Mouse (Mus musculus) urinary bladder, postnatal 25 days (tissue): ENCODE data around the gene Gm9887.
A peak's percentile ranks its signal among the peaks of the same experiment; 100 is the strongest.
"Not testable (repeated sequence)": the region's sequence is repeated elsewhere in the genome, so short reads cannot be mapped to it uniquely, and the experiment has no call there.

ENCODE experiments used
- DNase-seq: peaks from one replicate; pipeline ENCODE4 v3.0.0; 2022; ENCODE audit warnings: low spot score

Gene Gm9887

GRCm38 (mm10) chr12:69386281-69386732 lies 14.0 kb upstream of the Gm9887 start:
- not testable (repeated sequence) for DNase-seq

- DNase-seq = no peak
Measured at GRCm38 (mm10) chr12:69385542-69386280, 13.5 kb upstream of the Gm9887 start.

DNA sequence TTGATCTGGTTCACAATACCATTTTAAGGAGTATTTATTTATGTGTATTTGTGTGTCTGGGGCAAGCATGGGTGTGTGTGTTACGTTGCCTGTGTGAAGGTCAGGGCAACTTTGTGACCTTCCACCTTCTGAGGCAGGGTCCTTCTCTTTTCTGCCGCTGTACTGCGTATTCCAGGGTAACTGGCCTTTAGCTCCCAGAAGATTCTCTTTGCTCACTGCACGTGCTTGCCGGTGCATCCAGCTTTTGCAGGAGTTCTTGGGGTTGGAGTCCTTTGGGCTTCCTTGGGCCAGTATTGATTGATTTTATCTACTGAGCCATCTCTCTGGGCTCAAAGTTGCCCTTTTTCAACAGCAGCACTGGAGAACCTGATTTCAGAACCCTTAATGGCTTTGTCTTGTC lies 12.3 kb upstream of the Gm9887 start:
- no peak for DNase-seq

- no peak for DNase-seq
Measured at GRCm38 (mm10) chr12:69382880-69383279, 10.6 kb upstream of the Gm9887 start.

GRCm38 (mm10) chr12:69378558-69379454 lies 6.5 kb upstream of the Gm9887 start:
- DNase-seq = no peak

DNA sequence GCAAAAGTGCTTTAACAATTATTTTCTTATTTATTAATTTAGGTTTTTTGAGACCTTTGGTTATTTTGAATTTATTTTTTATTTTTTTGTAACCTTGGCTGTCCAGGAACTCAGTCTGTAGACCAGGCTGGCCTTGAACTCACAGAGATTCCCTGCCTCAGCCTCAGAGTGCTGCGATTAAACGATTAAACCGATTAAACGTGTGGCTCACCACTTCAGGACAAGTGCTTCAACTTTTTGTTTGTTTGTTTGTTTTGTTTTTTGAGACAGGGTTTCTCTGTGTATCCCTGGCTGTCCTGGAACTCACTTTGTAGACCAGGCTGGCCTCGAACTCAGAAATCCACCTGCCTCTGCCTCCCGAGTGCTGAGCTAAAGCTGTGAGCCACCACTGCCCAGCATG lies 5.4 kb upstream of the Gm9887 start:
- not testable (repeated sequence) for DNase-seq

GRCm38 (mm10) chr12:69377188-69377587 lies 4.9 kb upstream of the Gm9887 start:
- no peak for DNase-seq

GRCm38 (mm10) chr12:69376132-69376531 lies 3.9 kb upstream of the Gm9887 start:
- DNase-seq = no peak

DNA sequence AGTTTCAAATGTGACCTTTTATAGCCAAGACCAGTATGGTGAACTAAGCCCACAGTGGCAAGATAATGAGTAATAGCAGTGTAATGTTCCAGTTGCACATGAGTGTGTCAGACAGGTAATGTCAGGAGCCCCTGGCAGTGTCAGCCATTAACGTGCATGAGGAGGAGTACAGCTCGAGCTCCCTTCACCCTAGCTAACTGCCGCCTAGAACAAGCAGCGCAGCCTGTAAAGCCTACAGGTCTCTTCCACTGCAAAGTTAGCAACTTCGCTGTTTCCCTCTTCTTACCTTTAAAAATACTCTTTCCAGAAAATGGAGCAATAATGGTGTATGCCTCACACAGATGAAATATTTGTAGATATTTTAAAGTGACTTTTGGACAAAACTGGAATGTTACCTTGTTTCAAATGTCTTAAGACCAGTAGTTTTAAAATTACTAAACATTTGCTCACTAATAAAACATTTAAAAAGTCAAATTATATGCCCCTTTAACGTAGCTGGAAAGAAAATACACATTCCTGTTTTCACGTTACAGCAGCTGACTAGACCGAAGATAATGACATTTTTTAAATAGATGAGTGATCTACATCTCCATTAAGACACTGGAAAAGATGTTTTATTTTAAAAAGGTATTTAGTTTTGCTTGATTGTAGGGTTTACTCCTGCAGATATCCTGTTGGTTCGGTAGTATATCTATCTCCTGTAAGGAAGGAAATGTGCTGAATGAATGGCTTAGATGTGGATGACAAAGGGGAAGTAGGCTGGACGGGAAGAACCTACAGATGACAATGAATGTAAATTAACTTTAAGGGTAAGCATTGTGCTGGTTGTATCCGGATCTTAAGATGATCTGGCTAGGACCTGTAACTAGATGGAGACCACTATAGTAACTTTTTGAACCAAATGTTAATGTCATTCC lies 1.9 kb upstream of the Gm9887 start:
- no peak for DNase-seq

GRCm38 (mm10) chr12:69372731-69373331 lies 573 bp upstream of the Gm9887 start:
- DNase-seq = peak; percentile 25

DNA sequence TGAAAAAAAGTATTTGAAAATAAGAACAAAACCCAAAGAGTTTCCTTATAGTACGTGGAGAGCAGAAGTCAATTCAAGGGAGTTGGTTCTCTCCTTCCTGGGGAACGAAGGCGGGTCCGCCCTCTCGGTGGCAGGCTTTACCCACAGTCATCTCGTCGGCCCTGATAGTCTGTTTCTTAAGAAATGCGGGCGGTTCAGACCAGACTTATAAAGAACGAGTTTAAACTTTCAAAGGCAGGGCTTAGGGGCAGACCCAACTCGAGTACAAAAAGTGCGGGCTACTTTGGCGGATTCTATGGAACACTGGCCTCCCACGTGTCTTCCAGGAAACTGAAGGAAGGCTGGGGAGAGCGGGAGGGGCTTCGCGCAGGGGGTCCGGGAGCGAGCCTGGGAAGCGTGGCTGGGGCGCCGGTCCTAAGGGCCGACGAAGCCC lies 821 bp downstream of the Gm9887 start:
- no peak for DNase-seq

- DNase-seq = no peak
Measured at GRCm38 (mm10) chr12:69370936-69371335, 1.3 kb downstream of the Gm9887 start.

DNA sequence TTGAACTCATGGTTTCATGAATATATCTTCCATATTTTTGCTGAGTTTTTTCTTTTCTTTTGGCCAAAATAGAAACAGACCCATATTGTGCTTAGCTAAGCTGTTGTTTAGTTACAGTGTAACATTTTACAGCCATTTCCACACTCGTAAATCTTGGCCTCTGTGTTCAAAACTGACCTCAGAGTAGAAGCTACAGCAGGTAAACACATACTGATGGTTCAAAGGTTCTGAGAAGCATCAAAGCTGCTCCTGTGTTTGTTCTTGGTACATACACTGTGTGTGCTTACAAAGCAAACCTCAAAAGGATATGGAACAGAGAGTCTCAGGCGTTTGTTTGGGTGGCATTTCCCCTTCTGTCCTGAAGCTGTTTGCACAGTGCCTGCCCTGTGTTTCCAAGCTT lies 4.7 kb downstream of the Gm9887 start:
- no peak for DNase-seq

- DNase-seq = no peak
Measured at GRCm38 (mm10) chr12:69366424-69366823, 5.8 kb downstream of the Gm9887 start.

- no peak for DNase-seq
Measured at GRCm38 (mm10) chr12:69365757-69366156, 6.5 kb downstream of the Gm9887 start.

DNA sequence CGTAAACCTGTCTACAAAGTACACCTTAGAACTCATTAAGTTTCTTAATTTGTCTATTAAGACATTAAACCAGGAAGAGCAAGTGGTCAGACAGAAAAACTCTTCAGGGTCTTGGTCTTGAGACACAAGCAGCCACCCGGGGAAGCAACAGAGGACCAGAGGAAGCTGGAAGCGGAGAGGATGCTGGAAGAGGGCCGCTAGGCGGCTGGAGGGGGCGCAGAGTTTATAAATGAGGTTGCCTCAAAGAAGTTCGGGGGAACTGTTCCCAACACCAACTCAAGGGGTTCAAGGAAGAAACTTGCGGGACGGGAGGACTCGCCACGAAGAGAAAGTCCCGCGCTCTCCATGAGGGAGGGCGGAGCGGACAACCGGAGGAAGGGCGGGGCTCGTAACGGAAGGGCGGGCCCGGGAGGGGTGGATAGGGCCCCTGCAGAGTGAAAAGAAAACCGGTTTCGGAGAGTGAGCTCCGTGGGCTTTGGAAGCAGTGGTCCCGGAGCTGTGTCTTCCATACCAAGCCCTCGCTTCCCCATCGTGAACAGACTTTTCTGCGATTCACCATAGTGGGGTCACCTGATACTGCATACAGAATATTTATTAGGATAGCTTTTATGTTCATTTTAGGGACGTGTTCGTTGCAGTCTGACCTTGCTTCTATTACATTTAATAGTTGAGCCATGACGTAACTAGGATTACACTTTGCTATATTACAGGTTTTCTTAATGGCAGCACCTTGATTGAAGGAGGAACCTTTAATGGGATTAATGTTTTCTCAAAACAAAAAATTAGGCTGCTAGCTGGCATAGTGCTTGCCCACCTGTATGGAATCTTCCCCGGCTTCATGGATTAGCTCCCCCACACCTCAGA lies 8.1 kb downstream of the Gm9887 start:
- DNase-seq = peak; percentile 79

- not testable (repeated sequence) for DNase-seq
Measured at GRCm38 (mm10) chr12:69363110-69363509, 9.1 kb downstream of the Gm9887 start.

DNA sequence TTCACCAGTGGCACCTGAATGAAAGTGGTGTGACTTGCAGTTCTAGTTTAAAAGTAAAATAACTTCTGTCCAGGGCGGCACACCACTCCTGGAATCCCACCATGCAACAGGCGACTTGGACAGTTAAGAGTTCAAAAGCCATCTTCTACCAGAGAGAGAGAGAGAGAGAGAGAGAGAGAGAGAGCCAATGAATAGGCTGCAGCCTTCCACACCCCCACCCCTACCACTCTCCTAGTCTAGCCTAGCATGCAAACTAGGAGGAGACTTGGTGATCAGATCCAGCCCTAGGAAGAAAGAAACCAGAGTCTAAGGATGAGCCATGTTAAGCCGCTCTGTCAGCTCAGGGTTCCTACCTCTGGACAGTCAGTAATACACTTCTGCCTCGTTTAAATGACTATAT lies 9.9 kb downstream of the Gm9887 start:
- DNase-seq = no peak

GRCm38 (mm10) chr12:69361919-69362318 lies 10.3 kb downstream of the Gm9887 start:
- no peak for DNase-seq
